Mouse (Mus musculus): ENCODE measurements around the gene Yjefn3. TPM values are rescaled to one million over a fixed set of nuclear protein-coding genes. Genes with fewer than 3 reads are reported as not detected.
"Not testable (repeated sequence)": the region's sequence is repeated elsewhere in the genome, so short reads cannot be mapped to it uniquely, and the experiment has no call there.

The Yjefn3 gene
- 8.4 and 11.9 TPM in 2 replicates for polyA plus RNA-seq (2014; fragmentation: Nextera tagmentation; extraction: Ambion mirVana)

GRCm38 (mm10) chr8:69902163-69903062 lies at the start of gene Yjefn3, which contains the start of the genes Tssk6 and Ndufa13:
Yjefn3 (minus strand) TSS chr8:69902712.
Tssk6 (plus strand) TSS chr8:69902184.
Ndufa13 (minus strand) TSS chr8:69902558.
- no peaks in the 10 kb centered on the region for H3K27me3 ChIP-seq (ENCODE audit: control insufficient read depth, insufficient read depth, low read length)
- DNase-seq: no peak
- ATAC-seq (ENCODE audit: low FRiP score, low TSS enrichment): peak; percentile 53
- H3K4me2 ChIP-seq (ENCODE audit: low read length): peak within 1 kb of the TSS; percentile 96
- peak within 1 kb of the TSS; percentile 87 for H3K27ac ChIP-seq (replicated peaks; ENCODE audit: low read depth, low read length)
- peak within 1 kb of the TSS; percentile 62 for H3K9ac ChIP-seq (replicated peaks; ENCODE audit: low read length)
- 3% methylated on average over 89 of the region's 89 CpGs for WGBS
- H3K9me3 ChIP-seq (ENCODE audit: control insufficient read depth, low read length): no peaks in the 10 kb centered on the region
- peak within 1 kb of the TSS; percentile 57 for H3K4me3 ChIP-seq (replicated peaks; ENCODE audit: low read depth, low read length)
- peaks cover 12% of the 10 kb centered on the region; the same call in 1 of the 2 replicates for H3K36me3 ChIP-seq (ENCODE audit: control insufficient read depth, insufficient read depth, low read length)
- H3K4me1 ChIP-seq (ENCODE audit: control insufficient read depth, insufficient read depth, low read length): peaks cover 27% of the 10 kb centered on the region

- H3K9me3 ChIP-seq (ENCODE audit: control insufficient read depth, low read length): no peaks in the 10 kb centered on the region
- H3K36me3 ChIP-seq (ENCODE audit: control insufficient read depth, insufficient read depth, low read length): no peaks in the 10 kb centered on the region
- DNase-seq (no peak), ATAC-seq (ENCODE audit: low FRiP score, low TSS enrichment) (no peak)
- H3K4me3 ChIP-seq (replicated peaks; ENCODE audit: low read depth, low read length): no peak overlapping the region
- 94% methylated on average over 2 of the region's 2 CpGs for WGBS
- H3K27ac ChIP-seq (replicated peaks; ENCODE audit: low read depth, low read length): no peak overlapping the region
- no peaks in the 10 kb centered on the region for H3K4me1 ChIP-seq (ENCODE audit: control insufficient read depth, insufficient read depth, low read length)
- H3K27me3 ChIP-seq (ENCODE audit: control insufficient read depth, insufficient read depth, low read length): no peaks in the 10 kb centered on the region
- no peak overlapping the region for H3K9ac ChIP-seq (replicated peaks; ENCODE audit: low read length)
- H3K4me2 ChIP-seq (ENCODE audit: low read length): no peak overlapping the region
These were observed 47.8 kb upstream of the Yjefn3 start for GRCm38 (mm10) chr8:69950300-69950699.

GRCm38 (mm10) chr8:69942495-69942894 lies 40.0 kb upstream of the Yjefn3 start:
- not testable (repeated sequence) for H3K27ac ChIP-seq (replicated peaks; ENCODE audit: low read depth, low read length); H3K4me1 ChIP-seq (ENCODE audit: control insufficient read depth, insufficient read depth, low read length); H3K36me3 ChIP-seq (ENCODE audit: control insufficient read depth, insufficient read depth, low read length); H3K9me3 ChIP-seq (ENCODE audit: control insufficient read depth, low read length); H3K27me3 ChIP-seq (ENCODE audit: control insufficient read depth, insufficient read depth, low read length); H3K4me3 ChIP-seq (replicated peaks; ENCODE audit: low read depth, low read length); DNase-seq; ATAC-seq (ENCODE audit: low FRiP score, low TSS enrichment); H3K9ac ChIP-seq (replicated peaks; ENCODE audit: low read length); H3K4me2 ChIP-seq (ENCODE audit: low read length)
- WGBS: 95% methylated on average over 2 of the region's 3 CpGs

GRCm38 (mm10) chr8:69940386-69940785 lies 37.9 kb upstream of the Yjefn3 start:
- no peak for ATAC-seq (ENCODE audit: low FRiP score, low TSS enrichment)
- DNase-seq: no peak
- H3K4me2 ChIP-seq (ENCODE audit: low read length): no peak overlapping the region
- WGBS: 98% methylated on average over 2 of the region's 2 CpGs
- no peaks in the 10 kb centered on the region for H3K9me3 ChIP-seq (ENCODE audit: control insufficient read depth, low read length)
- H3K36me3 ChIP-seq (ENCODE audit: control insufficient read depth, insufficient read depth, low read length): 0 out of 2 replicates have a peak, but pooled peaks cover 2% of the 10 kb centered on the region
- no peak overlapping the region for H3K27ac ChIP-seq (replicated peaks; ENCODE audit: low read depth, low read length)
- H3K4me3 ChIP-seq (replicated peaks; ENCODE audit: low read depth, low read length): no peak overlapping the region
- 0 out of 2 replicates have a peak, but pooled peaks cover 2% of the 10 kb centered on the region for H3K4me1 ChIP-seq (ENCODE audit: control insufficient read depth, insufficient read depth, low read length)
- H3K9ac ChIP-seq (replicated peaks; ENCODE audit: low read length): no peak overlapping the region
- no peaks in the 10 kb centered on the region for H3K27me3 ChIP-seq (ENCODE audit: control insufficient read depth, insufficient read depth, low read length)

GRCm38 (mm10) chr8:69939633-69940032 lies 37.1 kb upstream of the Yjefn3 start:
- Histone ChIP-seq H3K36me3 (ENCODE audit: control insufficient read depth, insufficient read depth, low read length) (peaks cover 2% of the 10 kb centered on the region; the same call in 1 of the 2 replicates), H3K4me2 (ENCODE audit: low read length) (no peak overlapping the region), H3K27ac (replicated peaks; ENCODE audit: low read depth, low read length) (no peak overlapping the region), H3K4me3 (replicated peaks; ENCODE audit: low read depth, low read length) (no peak overlapping the region), H3K27me3 (ENCODE audit: control insufficient read depth, insufficient read depth, low read length) (no peaks in the 10 kb centered on the region), H3K9me3 (ENCODE audit: control insufficient read depth, low read length) (no peaks in the 10 kb centered on the region), H3K4me1 (ENCODE audit: control insufficient read depth, insufficient read depth, low read length) (0 out of 2 replicates have a peak, but pooled peaks cover 2% of the 10 kb centered on the region), H3K9ac (replicated peaks; ENCODE audit: low read length) (no peak overlapping the region)
- no peak for DNase-seq
- WGBS: 53% methylated on average over 3 of the region's 3 CpGs
- no peak for ATAC-seq (ENCODE audit: low FRiP score, low TSS enrichment)

GRCm38 (mm10) chr8:69938245-69938982 lies 35.9 kb upstream of the Yjefn3 start:
- DNase-seq: no peak
- H3K4me3 ChIP-seq (replicated peaks; ENCODE audit: low read depth, low read length): no peak overlapping the region
- 0 out of 2 replicates have a peak, but pooled peaks cover 2% of the 10 kb centered on the region for H3K4me1 ChIP-seq (ENCODE audit: control insufficient read depth, insufficient read depth, low read length)
- H3K4me2 ChIP-seq (ENCODE audit: low read length): no peak overlapping the region
- no peaks in the 10 kb centered on the region for H3K9me3 ChIP-seq (ENCODE audit: control insufficient read depth, low read length)
- H3K27ac ChIP-seq (replicated peaks; ENCODE audit: low read depth, low read length): no peak overlapping the region
- 96% methylated on average over 6 of the region's 6 CpGs for WGBS
- no peaks in the 10 kb centered on the region for H3K27me3 ChIP-seq (ENCODE audit: control insufficient read depth, insufficient read depth, low read length)
- ATAC-seq (ENCODE audit: low FRiP score, low TSS enrichment): no peak
- peaks cover 2% of the 10 kb centered on the region; the same call in 1 of the 2 replicates for H3K36me3 ChIP-seq (ENCODE audit: control insufficient read depth, insufficient read depth, low read length)
- H3K9ac ChIP-seq (replicated peaks; ENCODE audit: low read length): no peak overlapping the region

- Histone ChIP-seq H3K9ac (replicated peaks; ENCODE audit: low read length) (no peak overlapping the region), H3K36me3 (ENCODE audit: control insufficient read depth, insufficient read depth, low read length) (peaks cover 2% of the 10 kb centered on the region; the same call in 1 of the 2 replicates), H3K9me3 (ENCODE audit: control insufficient read depth, low read length) (no peaks in the 10 kb centered on the region), H3K27ac (replicated peaks; ENCODE audit: low read depth, low read length) (no peak overlapping the region), H3K4me3 (replicated peaks; ENCODE audit: low read depth, low read length) (no peak overlapping the region), H3K4me1 (ENCODE audit: control insufficient read depth, insufficient read depth, low read length) (0 out of 2 replicates have a peak, but pooled peaks cover 2% of the 10 kb centered on the region), H3K4me2 (ENCODE audit: low read length) (no peak overlapping the region), H3K27me3 (ENCODE audit: control insufficient read depth, insufficient read depth, low read length) (no peaks in the 10 kb centered on the region)
- DNase-seq (no peak), ATAC-seq (ENCODE audit: low FRiP score, low TSS enrichment) (no peak)
- WGBS: 93% methylated on average over 3 of the region's 3 CpGs
These were observed 35.0 kb upstream of the Yjefn3 start for GRCm38 (mm10) chr8:69937466-69937865.

GRCm38 (mm10) chr8:69936050-69936794 lies 33.7 kb upstream of the Yjefn3 start:
- 0 out of 2 replicates have a peak, but pooled peaks cover 2% of the 10 kb centered on the region for H3K4me1 ChIP-seq (ENCODE audit: control insufficient read depth, insufficient read depth, low read length)
- WGBS: 74% methylated on average over 7 of the region's 7 CpGs
- H3K4me2 ChIP-seq (ENCODE audit: low read length): no peak overlapping the region
- peak overlapping the region; percentile 26; the same call in 1 of the 2 replicates for H3K27ac ChIP-seq (replicated peaks; ENCODE audit: low read depth, low read length)
- H3K9ac ChIP-seq (replicated peaks; ENCODE audit: low read length): no peak overlapping the region
- H3K9me3 ChIP-seq (ENCODE audit: control insufficient read depth, low read length): no peaks in the 10 kb centered on the region
- DNase-seq (peak; percentile 54), ATAC-seq (ENCODE audit: low FRiP score, low TSS enrichment) (no peak; the same call in 1 of the 2 replicates)
- H3K4me3 ChIP-seq (replicated peaks; ENCODE audit: low read depth, low read length): no peak overlapping the region
- peaks cover 2% of the 10 kb centered on the region; the same call in 1 of the 2 replicates for H3K36me3 ChIP-seq (ENCODE audit: control insufficient read depth, insufficient read depth, low read length)
- H3K27me3 ChIP-seq (ENCODE audit: control insufficient read depth, insufficient read depth, low read length): no peaks in the 10 kb centered on the region
